8 mouse cellular contexts compared by ENCODE assay signal in the genomic region with DNA sequence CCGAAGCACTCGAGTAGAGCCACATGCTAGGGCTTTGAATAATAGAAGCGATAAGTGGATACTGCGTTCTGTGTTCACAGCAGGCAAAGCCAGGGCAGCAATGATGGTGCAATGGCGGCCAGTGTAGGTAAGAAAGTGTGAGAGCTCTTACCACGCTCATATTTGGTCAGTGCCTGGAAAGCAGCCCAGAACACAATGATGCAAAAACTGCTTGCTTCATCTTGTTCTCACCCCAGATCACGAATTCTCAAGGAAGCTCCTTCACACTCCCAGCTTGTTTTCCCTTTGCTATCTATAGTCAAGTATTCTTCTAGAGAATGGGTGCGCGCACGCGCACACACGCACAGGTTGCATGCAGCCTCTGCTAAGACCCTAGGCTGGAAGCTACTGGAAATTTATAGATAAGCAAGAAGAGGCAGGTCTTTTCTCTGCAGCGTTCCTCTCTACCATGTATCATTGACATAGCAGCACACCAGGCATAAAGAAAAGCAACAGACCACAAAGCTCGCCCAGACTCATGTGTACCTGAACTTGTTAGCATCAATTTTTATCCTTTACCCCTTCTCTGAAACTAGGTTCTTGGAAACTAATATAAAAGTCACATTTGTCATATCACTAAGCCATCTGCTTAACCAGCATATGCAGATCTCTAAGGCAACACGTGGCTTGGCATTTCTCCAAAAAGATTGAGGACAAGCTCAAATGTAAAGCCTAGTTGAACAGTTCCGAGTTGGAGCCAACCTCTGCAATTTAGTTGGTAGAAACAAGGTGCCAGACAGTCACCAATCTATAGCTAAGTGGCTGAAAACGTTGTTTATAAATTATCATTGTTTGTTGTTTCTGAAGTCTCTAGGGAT. TPM values are rescaled to one million over a fixed set of nuclear protein-coding genes. Genes with fewer than 3 reads are reported as not detected.
DNase-seq lines count a peak whose midpoint lies in the region; ATAC-seq and TF ChIP-seq lines count a peak whose summit lies in the region.

No protein-coding gene starts in this region.

- no peak overlapping the region for H3K9ac ChIP-seq in hindbrain, postnatal 0 days (replicated peaks; ENCODE audit: low read length)
- no peak overlapping the region for H3K9ac ChIP-seq in hindbrain, embryonic 13.5 days
- no peak overlapping the region for H3K9ac ChIP-seq in intestine, embryonic 15.5 days
- H3K9ac ChIP-seq in intestine, postnatal 0 days (ENCODE audit: low read depth, low read length), result no peak overlapping the region

- ATAC-seq in hindbrain, postnatal 0 days, result peak; percentile 28; the same call in 1 of the 2 replicates
- ATAC-seq in hindbrain, embryonic 13.5 days (ENCODE audit: low FRiP score), result no peak
- no peak for ATAC-seq in intestine, embryonic 15.5 days
- ATAC-seq in intestine, postnatal 0 days, result no peak

- no peaks in the 10 kb centered on the region for H3K9me3 ChIP-seq in hindbrain, postnatal 0 days (ENCODE audit: low read length)
- H3K9me3 ChIP-seq in hindbrain, embryonic 13.5 days, result no peaks in the 10 kb centered on the region
- H3K9me3 ChIP-seq in intestine, embryonic 15.5 days, result no peaks in the 10 kb centered on the region
- H3K9me3 ChIP-seq in intestine, postnatal 0 days (ENCODE audit: control insufficient read depth), result no peaks in the 10 kb centered on the region

- no peak overlapping the region for H3K27ac ChIP-seq in hindbrain, postnatal 0 days
- no peak overlapping the region for H3K27ac ChIP-seq in hindbrain, embryonic 13.5 days
- no peak overlapping the region for H3K27ac ChIP-seq in intestine, embryonic 15.5 days
- no peak overlapping the region for H3K27ac ChIP-seq in intestine, postnatal 0 days (ENCODE audit: low read depth, low read length)

- WGBS in hindbrain, postnatal 0 days, result 72% methylated on average over 17 of the region's 17 CpGs
- 92% methylated on average over 17 of the region's 17 CpGs for WGBS in hindbrain, embryonic 13.5 days
- 86% methylated on average over 17 of the region's 17 CpGs for WGBS in intestine, embryonic 15.5 days
- 83% methylated on average over 17 of the region's 17 CpGs for WGBS in intestine, postnatal 0 days

- TF ChIP-seq CTCF in hindbrain, postnatal 0 days (IDR thresholded peaks at IDR 0.05; ENCODE audit: low read depth), result no peak
- no peak for TF ChIP-seq CTCF in intestine, postnatal 0 days (IDR thresholded peaks at IDR 0.05; ENCODE audit: low read depth)

- no peak overlapping the region for H3K4me2 ChIP-seq in hindbrain, postnatal 0 days (ENCODE audit: low read depth, low read length)
- no peak overlapping the region for H3K4me2 ChIP-seq in hindbrain, embryonic 13.5 days
- H3K4me2 ChIP-seq in intestine, embryonic 15.5 days (replicated peaks), result no peak overlapping the region
- no peak overlapping the region for H3K4me2 ChIP-seq in intestine, postnatal 0 days (replicated peaks; ENCODE audit: low read depth)

- no peaks in the 10 kb centered on the region for H3K36me3 ChIP-seq in hindbrain, postnatal 0 days (ENCODE audit: insufficient read depth, low read length)
- peaks cover 27% of the 10 kb centered on the region for H3K36me3 ChIP-seq in hindbrain, embryonic 13.5 days
- H3K36me3 ChIP-seq in intestine, embryonic 15.5 days, result no peaks in the 10 kb centered on the region
- no peaks in the 10 kb centered on the region for H3K36me3 ChIP-seq in intestine, postnatal 0 days (ENCODE audit: control insufficient read depth, insufficient read depth)

- H3K4me1 ChIP-seq in hindbrain, postnatal 0 days (ENCODE audit: insufficient read depth, low read length), result peaks cover 11% of the 10 kb centered on the region; the same call in 1 of the 2 replicates
- H3K4me1 ChIP-seq in hindbrain, embryonic 13.5 days (replicated peaks), result peaks cover 11% of the 10 kb centered on the region; the same call in 1 of the 2 replicates
- 0 out of 2 replicates have a peak, but pooled peaks cover 4% of the 10 kb centered on the region for H3K4me1 ChIP-seq in intestine, embryonic 15.5 days (replicated peaks)
- peaks cover 4% of the 10 kb centered on the region; the same call in 1 of the 2 replicates for H3K4me1 ChIP-seq in intestine, postnatal 0 days (replicated peaks; ENCODE audit: control insufficient read depth, insufficient read depth, low read length)

- no peak overlapping the region for H3K4me3 ChIP-seq in hindbrain, postnatal 0 days (ENCODE audit: low read length)
- no peak overlapping the region for H3K4me3 ChIP-seq in hindbrain, embryonic 13.5 days
- no peak overlapping the region for H3K4me3 ChIP-seq in intestine, embryonic 15.5 days (replicated peaks)
- no peak overlapping the region for H3K4me3 ChIP-seq in intestine, postnatal 0 days (ENCODE audit: low read depth, low read length)

- no peaks in the 10 kb centered on the region for H3K27me3 ChIP-seq in hindbrain, postnatal 0 days (ENCODE audit: insufficient read depth, low read length)
- no peaks in the 10 kb centered on the region for H3K27me3 ChIP-seq in hindbrain, embryonic 13.5 days
- H3K27me3 ChIP-seq in intestine, embryonic 15.5 days (replicated peaks), result no peaks in the 10 kb centered on the region
- H3K27me3 ChIP-seq in intestine, postnatal 0 days (replicated peaks; ENCODE audit: control insufficient read depth, insufficient read depth, low read length), result no peaks in the 10 kb centered on the region

- DNase-seq in hindbrain, postnatal 0 days (ENCODE audit: low spot score), result peak; percentile 81
- peak; percentile 32 to 40 for DNase-seq in adrenal gland, postnatal 36 days
- peak; percentile 73 for DNase-seq in fat pad, adult 2 months (ENCODE audit: extremely low read depth, low read depth, low spot score)
- DNase-seq in lung, postnatal 36 days, result peak; percentile 89
- no peak for DNase-seq in thymus, postnatal 25 days

RNA-seq across cellular contexts. Expression of a gene that starts 44.8 kb away (rescaled TPM):
- total RNA-seq in hindbrain, postnatal 0 days (2014; rRNA removed), result 78.2 and 125 TPM in 2 replicates
- 37.8 and 41.1 TPM in 2 replicates for polyA plus RNA-seq in hindbrain, postnatal 0 days (2015; fragmentation: Nextera tagmentation; extraction: Ambion mirVana)
- polyA plus RNA-seq in hindbrain, embryonic 13.5 days (2015; fragmentation: Nextera tagmentation; extraction: Ambion mirVana), result 43.8 and 44.7 TPM in 2 replicates
- 10 to 100 TPM; 15.8 to 25.7 TPM for total RNA-seq in adrenal gland, postnatal 36 days (2021)
- polyA plus RNA-seq in intestine, embryonic 15.5 days (2015; fragmentation: Nextera tagmentation; extraction: Ambion mirVana), result 15.8 and 16.5 TPM in 2 replicates
- polyA plus RNA-seq in intestine, postnatal 0 days (2015; fragmentation: Nextera tagmentation; extraction: Ambion mirVana), result 7.8 and 9.1 TPM in 2 replicates
